Mouse (Mus musculus) left cerebral cortex, postnatal 4 days (tissue): ENCODE measurements around the gene Thada. TPM values are rescaled to one million over a fixed set of nuclear protein-coding genes. Genes with fewer than 3 reads are reported as not detected.
A peak's percentile ranks its signal among the peaks of the same experiment; 100 is the strongest.
"Not testable (repeated sequence)": the region's sequence is repeated elsewhere in the genome, so short reads cannot be mapped to it uniquely, and the experiment has no call there.

ENCODE experiments used
- DNase-seq: peaks from one replicate; pipeline ENCODE4 v3.0.0-alpha.2; 2022
- intact Hi-C: fragments of 180-260 bp; cut with DNase I; formaldehyde crosslinking; loops from one replicate; pipeline ENCODE4 v1.15.1; 2025
- total RNA-seq, 2 experiments: library from RNA; stranded (reverse); gene quantifications; 2 replicates each; pipeline ENCODE4 v1.2.3; 2021

Thada gene
- total RNA-seq, 2 experiments from 2014 or later: 18.4 to 21.7 TPM

- intact Hi-C loops: loop anchor here (10.0 kb wide), 1 partner anchor 200 kb away; no protein-coding TSS in a partner anchor
These were observed 271.0 kb downstream of the Thada start for GRCm38 (mm10) chr17:84195003-84195395.

DNA sequence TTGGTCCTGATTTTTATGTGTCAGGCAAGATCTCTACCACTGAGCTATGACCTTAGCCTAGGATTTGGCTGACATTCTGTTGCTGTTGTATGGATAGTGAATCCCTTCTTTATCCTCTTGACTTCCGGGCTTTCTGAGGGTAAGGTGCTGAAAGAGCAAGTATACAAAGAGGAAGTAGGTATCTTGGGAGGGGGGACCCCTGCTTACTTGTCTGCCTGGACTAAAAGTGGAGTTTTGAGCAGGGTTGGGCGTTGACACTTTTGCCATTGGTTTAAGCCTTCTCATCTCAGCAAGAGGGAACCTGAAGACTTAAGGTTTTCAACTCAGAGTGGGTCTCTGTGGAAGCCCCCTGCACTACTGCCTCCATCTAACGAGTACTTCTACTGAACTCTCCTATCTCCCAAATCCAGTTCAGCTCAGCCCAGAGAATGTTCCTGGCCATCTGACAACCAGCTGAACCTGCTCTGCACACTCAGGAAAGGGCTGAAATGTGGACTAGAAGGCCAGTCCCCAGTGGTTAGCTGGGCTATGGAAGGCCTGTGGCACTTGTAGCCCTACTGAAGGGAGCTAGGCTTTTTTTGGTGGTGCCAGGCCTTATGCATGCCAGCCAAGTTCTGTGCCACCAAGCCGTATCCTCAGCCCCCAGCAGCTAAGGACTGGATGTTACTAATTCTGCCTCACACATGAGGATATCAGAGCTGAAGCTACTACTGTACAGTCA lies 271.6 kb downstream of the Thada start:
- DNase-seq: no peak
- intact Hi-C loops: loop anchor here (5.0 to 10.0 kb wide), 2 partner anchors 167 to 200 kb away; no protein-coding TSS in a partner anchor

More at GRCm38 (mm10) chr17:84195003-84195395, 271.0 kb downstream of the Thada start:
- DNase-seq: no peak

DNA sequence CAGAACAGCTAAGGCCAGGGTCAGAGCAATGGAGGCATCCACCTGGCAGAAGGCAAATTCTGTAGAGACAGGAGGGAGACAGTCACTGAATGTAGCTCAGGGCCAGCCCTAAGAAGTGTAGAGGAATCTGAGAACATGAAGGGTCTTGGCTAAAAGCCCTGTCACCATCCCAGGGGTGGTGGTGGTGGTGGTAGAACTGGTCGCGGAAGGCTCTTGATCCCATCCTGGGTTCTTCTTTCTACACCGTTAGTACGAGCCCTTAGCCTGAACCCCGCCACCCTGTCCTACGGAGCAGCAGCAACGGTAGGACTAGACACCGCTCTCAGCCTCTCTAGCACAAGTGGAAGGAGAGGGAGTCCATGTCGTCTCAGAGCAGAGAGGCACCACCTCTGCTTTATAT lies 272.6 kb downstream of the Thada start:
- intact Hi-C loops: loop anchor here (5.0 to 10.0 kb wide), 2 partner anchors 166 to 201 kb away; no protein-coding TSS in a partner anchor
- no peak for DNase-seq

DNA sequence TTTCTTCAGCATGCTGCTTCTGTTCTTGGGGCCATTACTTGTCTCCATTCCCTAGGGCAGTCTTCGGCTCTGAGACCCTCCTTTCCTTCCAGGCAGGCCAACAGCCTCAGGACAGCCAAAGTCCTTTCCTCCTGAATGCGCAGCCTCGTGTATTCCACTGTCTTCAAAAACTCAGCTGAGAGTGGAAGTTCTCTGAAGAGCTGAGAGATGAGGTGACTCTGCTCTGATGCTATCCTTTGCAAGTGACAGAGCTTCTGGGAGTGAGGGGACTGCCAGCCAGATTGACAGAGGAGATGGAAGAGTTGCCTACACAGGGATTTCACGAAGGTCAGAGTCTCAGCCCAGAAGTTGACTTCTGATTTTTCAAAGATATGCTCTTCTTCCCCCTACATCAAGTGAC lies 274.1 kb downstream of the Thada start:
- DNase-seq: no peak
- intact Hi-C loops: loop anchor here (2.0 to 10.0 kb wide), 3 partner anchors 165 to 289 kb away; no protein-coding TSS in a partner anchor

DNA sequence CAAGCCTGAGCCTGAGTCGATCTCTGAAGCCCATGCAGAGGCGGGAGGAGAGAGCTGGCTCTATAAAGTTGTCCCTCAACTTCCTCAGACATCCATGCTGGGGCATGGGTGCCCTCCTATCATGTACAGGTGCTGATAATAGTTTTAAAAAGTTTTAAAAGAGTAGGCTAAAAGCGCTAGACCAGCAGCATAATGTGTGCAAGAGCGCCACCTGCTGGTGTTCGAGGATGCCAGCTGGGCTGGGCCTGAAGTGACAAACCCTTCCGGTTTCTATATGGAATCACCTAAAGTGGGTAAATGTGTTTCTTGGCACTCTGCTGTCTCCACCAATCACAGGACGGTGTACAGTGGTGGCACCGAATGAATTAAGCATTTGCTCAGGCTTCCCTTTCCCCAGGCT lies 275.1 kb downstream of the Thada start:
- intact Hi-C loops: loop anchor here (2.0 to 10.0 kb wide), 3 partner anchors 164 to 288 kb away; no protein-coding TSS in a partner anchor
- peak; percentile 78 for DNase-seq

DNA sequence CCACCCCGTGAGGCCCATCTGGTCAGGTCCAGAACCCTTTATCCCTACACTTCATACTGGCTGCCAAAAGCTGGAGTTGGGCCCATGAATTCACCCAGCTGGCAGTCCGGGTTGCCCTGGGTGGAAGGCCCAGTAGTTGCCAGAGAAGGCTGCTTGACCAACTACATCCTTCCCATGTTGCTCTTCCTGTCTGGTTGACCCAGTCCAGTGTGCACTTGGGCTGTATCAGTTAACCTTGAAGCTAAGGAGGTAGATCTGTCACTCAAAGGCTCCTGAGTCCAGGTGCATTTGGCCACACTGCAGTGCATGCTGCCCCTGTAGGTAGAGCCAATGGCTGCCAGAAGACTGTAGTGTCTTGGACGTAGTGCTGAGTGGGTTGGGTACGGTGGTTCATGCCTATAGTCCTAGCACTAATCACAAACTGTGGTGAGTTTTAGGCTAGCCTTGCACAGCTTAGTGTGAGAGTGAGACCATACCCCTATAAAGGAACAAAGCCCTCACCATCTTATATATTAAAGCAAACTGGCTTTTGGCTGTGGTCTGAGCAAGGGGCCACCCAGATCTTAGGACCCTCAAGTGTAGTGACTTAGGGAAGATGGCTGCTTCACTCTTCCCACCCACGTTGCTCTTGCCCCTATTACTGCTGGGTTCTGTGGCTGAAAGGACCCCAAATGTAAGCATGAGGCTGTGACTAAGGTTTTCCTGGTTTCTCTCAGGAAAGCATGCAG lies 276.7 kb downstream of the Thada start:
- peak; percentile 40 for DNase-seq
- intact Hi-C loops: no loop called here

DNA sequence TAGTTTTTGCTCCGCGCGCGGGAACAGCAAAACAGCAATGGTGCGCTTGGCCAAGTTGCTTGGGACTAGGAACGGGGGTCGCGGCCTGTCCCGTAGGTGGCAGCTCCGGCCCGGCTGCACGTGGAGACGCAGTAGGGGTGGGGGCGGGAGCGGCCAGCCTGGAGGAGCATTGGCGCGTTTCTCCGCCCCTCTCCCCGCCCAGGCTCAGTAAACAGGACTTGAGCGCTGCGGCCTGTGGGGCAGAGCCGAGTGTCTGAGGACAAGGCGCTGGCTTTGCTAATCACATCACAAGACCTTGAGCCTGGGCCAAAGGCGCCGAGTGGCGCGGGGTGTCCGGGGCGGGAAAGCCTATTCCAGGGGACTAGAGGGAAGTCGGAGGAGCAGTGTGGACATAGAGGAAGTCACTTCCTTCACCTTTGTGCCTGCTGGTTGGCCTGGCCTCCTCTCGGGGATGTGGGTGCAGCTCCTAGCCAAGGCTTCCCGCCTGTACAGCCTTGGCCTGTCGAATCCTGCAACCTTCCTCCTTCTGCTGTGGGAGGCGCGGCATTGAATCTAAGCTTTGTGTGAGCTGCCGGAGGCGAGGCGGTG lies 277.5 kb downstream of the Thada start:
- intact Hi-C loops: no loop called here
- DNase-seq: peak; percentile 91

GRCm38 (mm10) chr17:84187727-84188373 lies 278.2 kb downstream of the Thada start, which contains the start of gene Zfp36l2:
Gene Zfp36l2, minus strand, starts transcription at chr17:84187947.
- intact Hi-C loops: no loop called here

GRCm38 (mm10) chr17:84187264-84187663 lies 278.7 kb downstream of the Thada start:
- DNase-seq, intact Hi-C loops: not testable (repeated sequence)

More at GRCm38 (mm10) chr17:84187727-84188373, 278.2 kb downstream of the Thada start, which contains the start of gene Zfp36l2:
- peak; percentile 96 for DNase-seq

GRCm38 (mm10) chr17:84186451-84187202 lies 279.4 kb downstream of the Thada start:
- DNase-seq: peak; percentile 49
- intact Hi-C loops: no loop called here

GRCm38 (mm10) chr17:84185581-84186450 lies 280.2 kb downstream of the Thada start:
- intact Hi-C loops: no loop called here
- peak; percentile 77 for DNase-seq

DNA sequence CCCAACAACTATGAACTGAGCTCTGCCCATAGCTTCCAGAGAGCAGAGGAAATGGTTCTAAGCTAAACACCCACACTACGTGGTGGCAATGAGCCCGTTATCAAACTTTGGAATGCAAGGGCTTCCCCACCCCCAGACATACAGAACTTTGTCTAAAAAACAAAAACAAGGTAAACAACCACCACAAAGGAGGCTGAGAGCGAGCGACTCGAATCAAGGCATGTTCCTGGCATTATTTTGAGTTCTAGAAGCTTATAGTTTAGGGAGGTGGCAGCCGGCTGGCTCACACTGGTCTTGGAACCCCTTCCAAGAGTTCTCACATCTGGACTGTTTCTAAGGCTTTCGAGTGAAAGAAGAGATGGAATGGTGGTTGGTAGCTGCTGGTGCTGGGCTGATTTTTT lies 281.0 kb downstream of the Thada start:
- no peak for DNase-seq
- intact Hi-C loops: no loop called here

GRCm38 (mm10) chr17:84183291-84183781 lies 282.7 kb downstream of the Thada start:
- intact Hi-C loops: no loop called here
- peak; percentile 70 for DNase-seq

- DNase-seq: no peak
- intact Hi-C loops: no loop called here
These were observed 283.4 kb downstream of the Thada start for GRCm38 (mm10) chr17:84182311-84183271.

- intact Hi-C loops: no loop called here
- DNase-seq: peak; percentile 32
These were observed 284.3 kb downstream of the Thada start for GRCm38 (mm10) chr17:84181502-84182310.

- DNase-seq: no peak
- intact Hi-C loops: no loop called here
These were observed 285.1 kb downstream of the Thada start for GRCm38 (mm10) chr17:84180715-84181501.
